Mouse (Mus musculus): ENCODE measurements around the gene Dld. TPM values are rescaled to one million over a fixed set of nuclear protein-coding genes. Genes with fewer than 3 reads are reported as not detected.

The Dld gene
- total and polyA plus RNA-seq, 3 experiments = 61.2 to 109 (median 79.8) TPM

GRCm38 (mm10) chr12:31311671-31312265 lies 39.5 kb downstream of the Dld start:
- in situ Hi-C loops (cut with MboI; ENCODE audit: low pct_ligation_motif_present, low pct_unique_long_range_greater_than_20kb, low sequenced_read_pairs) (no loop called here), dilution Hi-C loops (cut with MboI; ENCODE audit: extremely low pct_ligation_motif_present, extremely low pct_unique_long_range_greater_than_20kb, low sequenced_read_pairs) (no loop called here)
- Histone ChIP-seq H3K9me3 (replicated peaks; ENCODE audit: low read length) (no peaks in the 10 kb centered on the region), H3K79me2 (replicated peaks; ENCODE audit: control insufficient read depth, extremely low read depth, insufficient read depth, poor library complexity, severe bottlenecking) (no peaks in the 10 kb centered on the region), H3K36me3 (replicated peaks in 1 of 2; ENCODE audit: control insufficient read depth in 1 of 2, insufficient read depth in 1 of 2, low read length in 1 of 2) (no peaks in the 10 kb centered on the region), H3K27me3 (replicated peaks) (no peaks in the 10 kb centered on the region), H3K9ac (ENCODE audit: insufficient read depth, low read depth) (no peak overlapping the region), H3K4me1 (ENCODE audit: control insufficient read depth in 1 of 2, insufficient read depth in 2 of 2) (no peaks in the 10 kb centered on the region), H3K27ac (ENCODE audit: insufficient read depth, low read depth) (no peak overlapping the region), H3K4me3 (replicated peaks in 1 of 3; ENCODE audit: low read depth in 2 of 3, low read length in 2 of 3, poor library complexity in 1 of 3) (no peak overlapping the region), H3K4me2 (ENCODE audit: insufficient read depth, low read depth, poor library complexity, severe bottlenecking) (no peak overlapping the region)
- DNase-seq (ENCODE audit: extremely low read depth) = no peak
- no peak for TF ChIP-seq EP300 (IDR thresholded peaks at IDR 0.05; ENCODE audit: low read length)
- no peak for TF ChIP-seq CTCF (conservative IDR thresholded peaks at IDR 0.05 in 1 of 2, IDR thresholded peaks at IDR 0.05 in 1 of 2; ENCODE audit: low read depth in 2 of 2, low read length in 2 of 2)
- TF ChIP-seq JUND (conservative IDR thresholded peaks at IDR 0.05; ENCODE audit: low read depth, low read length) = no peak
- no peak for TF ChIP-seq POLR2AphosphoS2 (IDR thresholded peaks at IDR 0.05; ENCODE audit: low read depth, low read length)
- TF ChIP-seq MYC (IDR thresholded peaks at IDR 0.05; ENCODE audit: low read depth, low read length) = no peak
- no peak for TF ChIP-seq TBP (conservative IDR thresholded peaks at IDR 0.05; ENCODE audit: low read depth, low read length)
- TF ChIP-seq SMC3 (IDR thresholded peaks at IDR 0.05; ENCODE audit: low read depth, low read length) = no peak
- TF ChIP-seq SIN3A (IDR thresholded peaks at IDR 0.05; ENCODE audit: low read length) = no peak
- TF ChIP-seq BHLHE40 (IDR thresholded peaks at IDR 0.05; ENCODE audit: low read depth, low read length) = no peak

GRCm38 (mm10) chr12:31310687-31311086 lies 40.6 kb downstream of the Dld start:
- Histone ChIP-seq H3K4me1 (ENCODE audit: control insufficient read depth in 1 of 2, insufficient read depth in 2 of 2) (no peaks in the 10 kb centered on the region), H3K79me2 (replicated peaks; ENCODE audit: control insufficient read depth, extremely low read depth, insufficient read depth, poor library complexity, severe bottlenecking) (no peaks in the 10 kb centered on the region), H3K36me3 (replicated peaks in 1 of 2; ENCODE audit: control insufficient read depth in 1 of 2, insufficient read depth in 1 of 2, low read length in 1 of 2) (no peaks in the 10 kb centered on the region), H3K9ac (ENCODE audit: insufficient read depth, low read depth) (no peak overlapping the region), H3K4me3 (replicated peaks in 1 of 3; ENCODE audit: low read depth in 2 of 3, low read length in 2 of 3, poor library complexity in 1 of 3) (no peak overlapping the region), H3K9me3 (replicated peaks; ENCODE audit: low read length) (no peaks in the 10 kb centered on the region), H3K27me3 (replicated peaks) (no peaks in the 10 kb centered on the region), H3K4me2 (ENCODE audit: insufficient read depth, low read depth, poor library complexity, severe bottlenecking) (no peak overlapping the region), H3K27ac (ENCODE audit: insufficient read depth, low read depth) (no peak overlapping the region)
- DNase-seq (ENCODE audit: extremely low read depth) = no peak
- TF ChIP-seq RCOR1 (conservative IDR thresholded peaks at IDR 0.05; ENCODE audit: low read depth, low read length) = no peak
- TF ChIP-seq CHD2 (IDR thresholded peaks at IDR 0.05; ENCODE audit: low read length) = no peak
- no peak for TF ChIP-seq ETS1 (conservative IDR thresholded peaks at IDR 0.05; ENCODE audit: low read depth, low read length)
- no peak for TF ChIP-seq E2F4 (IDR thresholded peaks at IDR 0.05; ENCODE audit: insufficient replicate concordance, low read depth, low read length)
- TF ChIP-seq ZMIZ1 (IDR thresholded peaks at IDR 0.05; ENCODE audit: low read depth, low read length) = no peak
- no peak for TF ChIP-seq KAT2A (IDR thresholded peaks at IDR 0.05; ENCODE audit: insufficient replicate concordance, low read length)
- TF ChIP-seq ELF1 (IDR thresholded peaks at IDR 0.05; ENCODE audit: low read depth, low read length) = no peak
- no peak for TF ChIP-seq MXI1 (IDR thresholded peaks at IDR 0.05; ENCODE audit: low read depth, low read length)
- no peak for TF ChIP-seq JUND (conservative IDR thresholded peaks at IDR 0.05; ENCODE audit: low read depth, low read length)
- TF ChIP-seq MYC (IDR thresholded peaks at IDR 0.05; ENCODE audit: low read depth, low read length) = no peak
- TF ChIP-seq EP300 (IDR thresholded peaks at IDR 0.05; ENCODE audit: low read length) = no peak
- in situ Hi-C loops (cut with MboI; ENCODE audit: low pct_ligation_motif_present, low pct_unique_long_range_greater_than_20kb, low sequenced_read_pairs) (no loop called here), dilution Hi-C loops (cut with MboI; ENCODE audit: extremely low pct_ligation_motif_present, extremely low pct_unique_long_range_greater_than_20kb, low sequenced_read_pairs) (no loop called here)

Data from CH12.LX (cell line).